Mouse (Mus musculus) cerebellum, postnatal 36 days (tissue): ENCODE data around the gene Sytl3.
A peak's percentile ranks its signal among the peaks of the same experiment; 100 is the strongest.
"Not testable (repeated sequence)": the region's sequence is repeated elsewhere in the genome, so short reads cannot be mapped to it uniquely, and the experiment has no call there.

Experiments used
- DNase-seq, 2 experiments: peaks; one replicate each; pipeline ENCODE4 v3.0.0; 2021 to 2022; ENCODE audit warnings: mixed read lengths in 2 of 2

Sytl3 gene

DNA sequence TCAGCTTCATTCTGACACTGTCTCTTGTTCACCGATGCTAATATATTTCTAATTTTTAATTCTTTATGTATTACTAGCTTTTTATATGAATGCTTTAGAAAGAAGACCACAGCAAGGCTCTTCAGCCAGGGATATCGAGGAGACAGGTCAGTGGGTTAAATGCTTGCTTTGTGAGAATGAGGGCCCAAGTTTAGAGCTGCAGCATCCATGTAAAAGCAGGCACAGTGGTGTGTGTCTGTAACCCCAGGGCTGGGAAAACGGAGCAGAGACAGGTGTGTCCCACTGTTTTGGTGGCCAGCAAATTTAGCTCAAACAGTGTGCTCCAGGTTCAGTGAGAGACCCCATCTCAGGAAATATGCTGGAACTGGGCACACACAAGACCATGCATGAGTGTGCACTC, 11.4 kb upstream of the Sytl3 start:
- DNase-seq = not testable (repeated sequence)

DNA sequence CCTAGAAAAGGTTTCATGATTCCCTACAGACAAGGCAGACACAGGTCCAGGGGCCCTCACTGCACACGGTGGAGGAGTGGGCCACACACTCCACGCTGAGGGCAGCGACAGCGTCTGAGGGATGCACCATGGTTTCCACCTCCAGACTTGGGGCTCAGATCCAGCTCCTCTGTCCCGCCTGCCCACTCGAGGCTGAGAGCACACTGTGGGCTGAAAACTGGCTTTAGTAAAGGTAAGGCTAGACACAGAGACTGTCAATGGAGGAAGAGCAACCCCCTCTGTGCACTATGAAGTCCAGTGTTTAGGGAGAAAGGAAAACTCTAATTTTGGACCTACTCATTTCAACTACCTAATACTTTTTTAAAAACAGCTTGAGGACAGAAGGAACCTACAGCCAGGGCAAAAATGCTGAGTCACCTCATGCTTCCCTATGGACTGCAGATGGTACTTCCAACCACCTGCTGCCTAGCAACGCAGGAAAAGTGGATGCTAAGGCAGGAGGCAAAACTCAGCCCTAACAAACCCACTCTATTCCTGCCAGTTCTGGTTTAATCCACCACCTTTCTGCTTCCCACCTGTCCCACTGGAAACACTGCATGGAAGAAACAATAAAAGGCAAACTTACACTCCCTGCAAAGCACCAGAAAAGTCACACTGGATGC, 7.9 kb upstream of the Sytl3 start:
- DNase-seq = not testable (repeated sequence)

DNA sequence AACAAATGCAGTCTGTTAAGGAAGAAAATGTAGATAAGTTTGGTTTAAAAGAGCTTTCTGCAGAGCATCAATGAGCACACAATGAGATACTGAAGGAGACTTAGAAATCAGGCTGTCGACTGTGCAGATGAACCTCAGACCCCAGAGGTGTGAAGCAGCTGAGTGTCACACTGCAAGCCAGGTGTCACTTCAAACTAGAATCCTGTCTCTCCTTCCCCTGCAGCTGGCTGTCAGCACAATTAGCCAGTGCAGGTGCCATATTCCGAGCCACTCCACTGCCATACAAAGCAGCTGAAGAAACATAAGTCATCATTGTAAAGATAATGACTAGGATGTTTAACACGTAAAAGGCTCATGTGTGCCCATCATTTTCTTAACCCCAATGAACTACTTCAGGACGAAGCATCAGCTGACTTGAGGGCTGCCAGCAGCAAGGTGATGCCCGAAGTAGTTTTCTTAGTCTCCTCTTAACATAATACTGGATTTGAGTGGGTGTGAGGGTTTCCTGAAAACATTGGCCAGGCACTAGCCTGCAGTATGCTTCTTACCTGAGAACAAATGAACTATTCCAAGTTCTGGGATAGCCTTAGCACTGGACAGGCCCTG, 5.4 kb upstream of the Sytl3 start:
- DNase-seq = not testable (repeated sequence)

DNA sequence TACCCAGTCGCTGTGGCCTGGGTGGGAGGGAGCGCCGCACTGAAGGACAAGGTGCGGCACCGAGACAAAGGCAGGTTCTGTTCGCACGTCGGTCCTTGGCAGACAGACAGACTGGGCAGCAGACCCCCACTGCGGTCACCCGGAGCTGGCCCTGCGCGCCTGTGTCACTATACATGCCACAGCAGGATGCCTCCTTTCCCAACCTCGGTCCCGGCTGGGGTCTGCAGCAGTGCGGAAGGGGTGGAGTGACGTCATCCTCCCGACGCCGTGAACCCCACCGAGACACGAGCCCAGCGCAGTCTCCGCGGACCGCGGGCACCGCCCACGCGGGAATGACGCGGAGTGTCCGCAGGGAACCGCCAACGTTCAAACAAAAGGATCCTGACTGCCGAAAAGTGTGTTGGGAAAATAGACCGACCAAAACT, 3.8 kb upstream of the Sytl3 start:
- DNase-seq = peak; percentile 67 to 72

DNA sequence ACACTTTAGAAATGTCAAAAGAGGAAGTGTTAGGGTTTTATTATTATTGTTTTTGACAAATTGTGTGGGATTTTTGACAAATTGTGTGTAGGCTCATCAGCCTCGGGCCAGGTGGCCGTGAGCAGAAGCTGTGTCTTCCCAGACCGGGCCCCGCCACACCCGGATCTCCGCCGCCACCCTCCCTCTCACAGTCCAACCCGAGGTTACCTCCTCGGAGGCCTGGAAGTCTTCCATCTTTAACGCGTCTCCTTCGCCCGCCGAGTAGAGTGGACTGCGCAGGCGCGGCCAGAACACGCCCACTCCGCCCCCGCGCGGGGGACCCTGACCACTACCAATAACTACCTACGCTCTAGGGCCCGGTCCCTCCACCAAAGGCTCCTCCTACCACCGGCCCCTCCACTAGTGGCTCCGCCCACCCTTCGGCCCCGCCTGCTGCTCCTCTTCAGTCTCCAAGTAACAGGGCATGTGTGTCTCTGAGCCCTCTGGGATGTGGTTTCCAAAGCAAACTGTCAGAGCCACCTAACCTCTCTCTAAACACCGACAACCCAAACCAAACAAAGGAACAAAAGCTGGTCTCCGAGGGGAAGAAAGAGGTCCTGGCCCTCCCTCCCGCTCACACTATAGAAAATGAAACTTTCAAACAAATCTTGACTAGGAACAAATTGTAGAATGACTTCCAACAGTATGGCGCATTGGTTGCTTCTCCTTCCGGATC, 3.2 kb upstream of the Sytl3 start, which contains the start of gene Dynlt1f:
TSS of gene Dynlt1f (minus strand) at position 334 of the 715 bp plus-strand sequence.
- DNase-seq = peak; percentile 66 to 70

DNA sequence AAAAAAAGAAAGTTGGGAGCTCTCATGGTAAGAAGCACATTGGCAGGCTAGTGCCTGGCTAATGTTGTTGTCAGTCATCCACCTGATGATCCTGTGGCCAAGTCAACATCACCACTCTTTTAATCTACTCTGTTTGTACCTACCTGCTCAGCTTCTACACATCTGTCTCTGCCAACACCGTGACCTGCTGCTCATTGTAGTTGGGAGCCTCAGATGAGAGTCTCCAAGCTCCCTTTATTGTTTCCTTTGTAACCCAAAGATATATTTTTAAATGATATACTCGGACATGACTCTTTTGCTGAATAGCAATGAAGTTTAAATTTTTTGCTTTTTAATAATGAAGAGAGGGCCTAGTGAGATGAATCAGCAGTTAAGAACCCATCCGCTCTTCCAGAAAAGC, 2.4 kb upstream of the Sytl3 start:
- not testable (repeated sequence) for DNase-seq

DNA sequence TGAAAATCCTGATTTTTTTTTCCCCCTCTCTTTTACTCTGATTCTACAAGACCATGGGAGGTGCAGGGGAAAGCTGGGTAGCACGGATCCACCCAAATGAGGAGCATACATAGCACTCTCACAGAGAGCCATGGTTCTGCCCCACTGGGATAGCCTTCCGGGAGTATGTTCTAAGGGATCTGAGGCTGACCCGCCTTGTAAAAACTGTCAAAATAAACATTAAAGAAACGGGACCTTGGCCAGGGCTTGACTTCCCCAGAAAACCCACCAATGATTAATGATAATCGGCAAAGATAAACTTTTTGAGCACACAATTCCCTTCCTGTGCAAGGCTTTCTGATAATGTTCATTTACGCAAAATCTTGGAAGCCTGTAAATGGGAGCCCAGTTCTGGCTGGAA, 1.7 kb downstream of the Sytl3 start:
- DNase-seq = not testable (repeated sequence)

DNA sequence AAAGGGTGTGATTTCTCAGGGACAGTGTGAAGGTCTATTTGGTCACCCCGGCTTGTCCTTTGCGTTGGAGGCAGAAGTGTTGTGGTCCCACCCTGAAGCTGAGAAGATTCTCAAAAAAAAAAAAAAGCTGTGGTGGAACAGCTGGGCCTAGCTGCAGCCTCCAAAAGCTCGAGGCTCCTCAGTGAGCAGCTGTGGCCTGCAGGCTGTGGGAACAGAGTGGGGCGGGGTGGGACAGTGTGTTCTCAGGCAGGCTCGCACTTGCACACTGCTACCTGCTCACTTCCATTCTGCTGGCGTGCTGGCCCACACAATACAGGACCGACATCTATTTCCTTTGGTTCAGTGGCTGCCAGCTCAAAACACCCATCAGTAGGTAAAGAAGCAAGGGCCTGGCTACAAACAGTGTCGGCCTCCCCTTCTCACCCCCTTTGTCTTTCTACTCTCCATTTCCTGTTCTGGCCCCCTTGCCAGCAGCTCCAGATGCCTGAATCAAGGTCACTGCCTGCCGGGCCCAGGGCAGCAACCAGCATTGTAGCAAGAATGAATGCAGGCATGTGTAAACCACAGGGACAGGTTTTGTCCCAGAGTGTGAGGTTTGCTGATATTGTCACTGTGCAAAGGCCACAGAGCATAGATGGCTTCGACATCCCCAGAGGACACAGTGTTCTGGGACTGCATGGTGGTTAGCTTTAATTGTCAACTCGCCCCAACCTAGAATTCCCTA, 2.4 kb downstream of the Sytl3 start:
- DNase-seq = not testable (repeated sequence)

DNA sequence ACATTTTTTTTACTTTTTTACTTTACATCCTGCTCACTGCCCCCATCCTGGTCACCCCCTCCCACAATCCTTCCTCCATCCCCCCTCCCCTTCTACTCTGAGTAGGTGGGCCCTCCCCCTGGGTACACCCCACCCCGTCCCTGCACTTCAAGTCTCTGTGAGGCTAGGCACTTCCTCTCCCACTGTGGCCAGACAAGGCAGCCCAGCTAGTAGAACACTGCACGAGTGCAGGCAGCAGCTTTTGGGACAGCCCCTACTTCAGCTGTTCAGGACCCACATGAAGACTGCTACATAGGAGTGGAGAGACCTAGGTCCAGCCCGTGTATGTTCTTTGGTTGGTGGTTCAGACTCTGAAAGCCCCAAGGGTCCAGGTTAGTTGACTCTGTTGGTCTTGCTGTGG, 3.9 kb downstream of the Sytl3 start:
- DNase-seq = not testable (repeated sequence)

DNA sequence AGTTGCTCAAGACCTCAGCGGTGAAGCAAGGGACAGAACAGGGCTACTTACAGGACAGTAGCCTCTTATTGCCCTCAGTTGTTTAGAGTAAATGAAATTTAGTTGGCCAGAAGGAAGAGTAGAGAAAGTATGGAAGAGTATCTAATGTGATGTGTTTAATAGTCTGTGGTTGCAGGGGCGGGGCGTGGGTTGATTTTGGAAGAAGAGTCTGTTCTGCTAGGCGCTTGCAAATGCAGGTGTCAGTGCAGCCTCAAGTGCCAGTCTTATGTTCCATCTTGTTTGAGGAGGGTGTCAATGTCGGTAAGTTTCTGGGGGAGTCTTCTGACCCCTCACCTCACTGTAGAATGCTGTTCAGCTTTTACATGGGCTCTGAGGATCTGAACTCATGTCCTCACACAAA, 6.5 kb downstream of the Sytl3 start:
- not testable (repeated sequence) for DNase-seq

DNA sequence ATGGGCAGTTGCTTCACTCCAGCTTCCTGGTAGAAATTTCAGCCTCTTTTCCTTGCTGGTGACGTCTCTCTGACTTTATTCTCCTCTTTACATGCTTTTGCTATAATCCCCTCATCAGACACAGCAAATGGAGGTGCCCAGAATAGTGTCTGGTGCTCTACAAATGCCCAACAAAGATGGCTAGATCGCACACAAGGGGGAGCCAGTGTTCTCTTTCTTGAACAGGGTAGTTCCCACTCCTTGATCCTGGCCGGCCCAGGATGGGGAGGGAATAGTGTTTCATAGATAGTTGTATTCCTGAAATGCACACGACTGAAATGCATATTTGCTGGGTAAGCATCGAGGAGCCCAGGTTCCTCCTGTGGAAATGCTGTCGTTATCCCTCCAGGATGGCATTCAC, 9.6 kb downstream of the Sytl3 start:
- DNase-seq = not testable (repeated sequence)

DNA sequence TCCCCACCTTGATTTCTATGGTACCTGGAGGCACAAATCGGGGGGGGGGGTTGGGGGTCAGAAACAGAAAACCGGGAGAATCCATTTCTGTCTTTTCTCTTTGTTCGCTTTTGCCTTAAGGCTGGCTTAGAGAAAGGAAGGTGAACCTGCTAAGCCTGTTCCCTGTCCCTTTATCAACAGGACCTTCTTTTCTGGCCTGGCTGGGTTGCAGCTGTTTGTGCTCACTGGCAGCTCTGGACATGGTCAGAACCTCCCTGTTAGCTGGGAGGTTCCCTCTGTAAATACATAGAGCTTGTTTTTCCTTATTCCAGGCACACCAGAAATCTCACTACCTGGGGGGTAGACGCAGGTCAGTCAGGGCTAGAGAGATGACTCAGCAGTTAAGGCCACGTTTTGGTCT, 15.4 kb downstream of the Sytl3 start:
- DNase-seq = not testable (repeated sequence)

DNA sequence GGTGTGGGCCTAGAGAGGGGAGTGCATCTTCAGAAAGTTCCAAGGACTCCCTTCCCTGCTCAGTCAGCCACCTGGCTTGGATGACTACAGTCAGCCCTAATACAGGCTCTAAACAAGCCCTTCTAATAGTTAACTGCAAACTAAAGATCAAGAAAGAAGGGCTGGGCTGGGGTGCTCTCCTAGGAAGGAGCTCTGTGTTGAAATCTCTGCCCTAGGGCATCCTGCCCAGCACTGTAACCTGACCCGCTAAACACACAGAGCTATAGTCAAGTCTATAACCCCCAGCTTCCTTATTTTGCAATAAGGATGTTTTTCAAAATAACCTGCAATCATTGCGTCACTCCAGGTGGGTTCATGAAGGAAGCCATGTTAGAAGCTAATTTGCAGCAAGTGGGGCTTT, 19.2 kb downstream of the Sytl3 start:
- DNase-seq = not testable (repeated sequence)

DNA sequence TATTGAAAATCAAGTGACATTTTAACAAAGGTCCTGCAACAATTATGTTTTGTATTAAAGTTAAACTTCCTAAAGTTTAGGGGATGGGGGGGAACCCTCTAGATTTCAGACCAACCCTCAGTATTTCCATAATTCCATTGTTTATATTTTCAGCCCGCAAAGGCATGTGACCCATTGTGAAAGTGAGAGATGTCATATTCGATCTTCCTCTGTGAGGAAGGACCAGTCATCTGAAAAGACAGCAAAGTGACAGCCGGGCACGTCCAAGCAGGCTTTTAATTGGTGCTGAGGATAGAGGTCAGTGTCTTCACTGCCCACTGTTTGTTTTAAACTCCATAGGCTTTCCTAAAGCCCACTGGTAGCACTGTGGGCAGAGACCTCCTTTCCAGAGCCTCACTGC, 22.8 kb downstream of the Sytl3 start:
- DNase-seq = not testable (repeated sequence)

DNA sequence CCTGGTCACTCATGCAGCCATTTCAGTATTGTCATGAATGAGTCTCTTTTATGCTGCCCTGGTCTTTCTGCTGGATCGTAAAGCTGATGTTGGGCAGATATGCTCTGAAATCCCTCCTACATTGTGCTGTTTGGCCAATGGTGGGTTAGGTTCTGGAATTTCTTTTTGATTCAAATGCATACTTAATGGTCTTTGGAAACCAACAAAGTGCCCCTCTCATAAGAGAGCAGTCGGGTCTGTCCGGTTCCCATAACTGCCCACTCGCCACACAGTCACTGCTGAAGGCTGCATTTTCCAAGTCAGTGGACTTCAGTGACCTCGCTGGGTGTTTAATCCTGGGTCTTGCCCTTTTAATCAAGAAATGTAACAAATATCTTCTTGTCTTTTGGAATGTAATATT, 24.8 kb downstream of the Sytl3 start:
- not testable (repeated sequence) for DNase-seq

DNA sequence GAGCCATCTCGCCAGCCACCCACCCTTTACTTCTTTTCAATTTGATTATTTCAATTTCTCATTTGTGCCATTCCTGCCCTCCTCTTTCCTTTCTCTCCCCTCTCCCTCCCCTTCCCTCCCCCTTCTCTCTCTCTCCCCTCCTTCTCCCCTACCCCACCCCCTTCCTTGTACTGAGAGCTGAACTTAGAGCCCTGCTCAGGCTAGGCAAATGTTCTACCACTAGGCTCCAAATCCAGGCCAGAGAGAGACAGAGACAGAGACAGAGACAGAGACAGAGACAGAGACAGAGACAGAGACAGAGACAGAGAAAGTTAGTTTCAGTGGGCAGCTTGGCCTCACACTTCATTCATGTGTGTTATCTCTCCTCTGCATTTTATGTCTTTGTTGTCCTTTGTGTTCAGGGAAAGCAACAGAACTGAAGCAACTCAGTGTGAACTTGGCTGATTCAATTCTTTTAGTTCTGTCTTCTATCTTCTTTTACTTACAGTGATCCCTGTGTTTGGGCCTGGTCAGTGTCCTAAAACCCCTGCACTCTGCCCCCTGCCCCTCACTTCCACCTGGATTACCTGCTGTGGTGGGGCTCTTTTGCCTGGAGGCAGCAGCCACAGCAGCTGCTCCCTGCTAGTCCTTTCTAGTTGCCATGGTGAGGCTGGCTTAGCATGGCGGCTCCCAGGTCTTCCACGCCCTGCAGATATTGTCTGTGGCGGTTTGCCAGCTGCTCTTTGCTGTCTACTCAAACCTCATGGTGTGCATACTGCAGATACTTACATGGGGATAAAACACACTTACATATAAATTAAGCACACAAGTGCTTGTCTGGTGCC, 25.8 kb downstream of the Sytl3 start:
- not testable (repeated sequence) for DNase-seq

DNA sequence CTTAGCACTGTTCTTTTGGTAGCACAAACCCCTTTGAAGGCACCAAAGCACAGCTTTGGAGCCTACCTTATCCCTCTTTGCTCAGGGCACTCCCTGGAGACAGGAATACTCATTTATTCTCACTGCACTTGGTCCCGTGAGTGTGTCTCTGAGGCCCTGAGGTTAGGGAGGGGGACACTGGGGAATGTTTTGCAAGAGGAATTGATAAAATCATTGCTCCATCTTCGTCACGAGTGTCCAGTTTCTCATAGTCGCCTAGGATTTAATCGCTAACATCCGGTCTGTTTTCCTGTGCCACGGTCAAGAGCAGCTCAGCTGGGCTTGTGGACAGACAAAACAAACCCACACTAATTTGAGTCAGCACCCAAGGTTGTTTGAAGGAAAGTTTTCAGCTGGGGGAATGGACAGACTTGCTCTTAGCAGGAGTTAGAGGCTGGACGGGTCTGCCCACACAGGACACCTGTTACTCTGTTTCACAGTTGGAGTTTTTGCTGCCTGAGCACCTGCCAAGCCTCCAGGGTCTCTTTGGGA, 26.5 kb downstream of the Sytl3 start:
- not testable (repeated sequence) for DNase-seq

DNA sequence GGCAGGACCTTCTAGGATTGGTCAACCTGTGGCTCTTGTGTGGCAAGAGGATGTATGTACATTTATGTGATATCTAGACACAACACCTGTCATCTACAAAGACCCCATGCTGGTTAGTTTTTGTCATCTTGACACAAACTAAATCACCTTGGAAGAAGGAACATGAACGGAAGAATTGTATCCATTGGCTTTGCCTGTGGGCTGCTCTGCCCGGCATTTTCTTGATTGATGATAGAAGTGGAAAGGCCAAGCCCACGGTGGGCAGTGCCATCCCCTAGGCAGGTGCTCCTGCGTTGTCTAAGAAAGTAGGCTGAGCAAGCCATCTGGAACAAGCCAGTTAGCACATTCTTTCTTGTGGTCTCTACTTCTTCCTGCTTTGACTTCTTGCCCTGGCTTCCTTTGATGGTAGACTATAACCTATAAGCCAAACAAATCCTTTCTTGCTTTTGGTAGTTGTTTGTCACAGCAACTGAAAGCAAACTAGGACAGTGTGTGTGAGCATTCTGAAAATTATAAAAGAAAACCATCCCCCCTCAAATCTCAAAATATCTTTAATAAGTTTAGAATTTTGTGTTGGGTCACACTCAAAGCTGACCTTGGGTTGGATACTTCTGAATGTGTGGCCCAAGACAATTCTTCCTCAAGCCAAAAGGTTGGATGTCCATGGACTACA, 27.5 kb downstream of the Sytl3 start:
- not testable (repeated sequence) for DNase-seq

DNA sequence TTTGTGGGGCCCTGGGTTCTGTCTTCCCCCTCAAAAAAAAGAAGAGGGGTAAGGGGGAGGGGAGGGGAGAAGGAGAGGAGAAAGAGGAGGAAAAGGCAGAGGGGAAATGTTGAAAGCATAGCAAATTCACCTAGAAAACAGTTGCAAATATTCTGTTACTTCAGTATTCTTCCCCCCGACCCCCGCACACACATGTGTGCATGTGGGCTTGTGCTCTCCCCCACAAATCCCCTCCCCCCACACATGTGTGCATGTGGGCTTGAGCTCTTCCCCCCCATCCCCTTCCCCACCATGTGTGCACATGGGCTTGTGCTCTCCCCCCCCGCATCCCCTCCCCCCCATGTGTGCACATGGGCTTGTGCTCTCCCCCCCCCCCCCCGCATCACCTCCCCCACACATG, 30.5 kb downstream of the Sytl3 start:
- DNase-seq = not testable (repeated sequence)

DNA sequence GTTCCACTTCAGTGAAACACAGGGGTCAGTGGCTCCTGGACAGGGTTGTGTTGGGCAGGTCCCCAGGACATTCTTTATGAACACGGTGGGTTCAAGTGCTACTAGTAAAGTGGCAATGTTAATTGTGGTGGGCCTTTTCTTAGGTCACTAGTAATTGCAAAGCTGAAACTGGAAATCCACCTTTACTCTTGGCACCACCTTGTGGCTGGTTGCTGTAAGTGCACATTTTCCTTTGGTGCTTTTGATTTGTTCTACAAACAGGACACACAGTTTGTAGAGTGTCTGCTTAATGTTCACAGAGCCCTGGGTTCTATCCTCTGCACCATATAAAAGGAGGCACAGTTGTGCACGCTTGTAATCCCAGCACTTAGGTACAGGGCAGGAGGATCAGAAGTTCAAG, 32.7 kb downstream of the Sytl3 start:
- peak; percentile 89 to 97 for DNase-seq

DNA sequence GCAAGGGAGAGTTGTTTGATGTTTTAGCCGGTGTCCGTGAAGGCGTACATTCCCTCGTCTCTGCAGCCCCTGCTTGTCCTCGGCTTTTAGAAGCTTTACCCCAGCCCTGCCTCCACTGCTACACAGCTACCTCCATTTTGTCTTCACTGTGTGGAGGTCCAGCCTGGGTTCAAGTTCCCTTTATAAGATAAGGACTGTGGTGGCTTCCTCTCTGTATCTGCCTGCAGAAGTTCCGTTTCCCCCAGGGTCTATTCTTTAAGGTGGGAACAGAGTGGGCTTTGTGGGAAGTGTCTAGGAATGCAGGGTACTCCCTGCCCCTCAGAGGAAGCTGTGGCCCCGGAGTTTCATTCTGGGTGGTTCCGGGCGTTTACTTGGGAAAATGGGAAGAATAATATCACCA, 36.8 kb downstream of the Sytl3 start:
- not testable (repeated sequence) for DNase-seq
